Mouse (Mus musculus): ENCODE data around the gene Ccdc141. TPM values are rescaled to one million over a fixed set of nuclear protein-coding genes. Genes with fewer than 3 reads are reported as not detected.
A peak's percentile ranks its signal among the peaks of the same experiment; 100 is the strongest.

Ccdc141 gene
- total RNA-seq (2021), result 10 to 100 TPM; 18.4 to 23.0 TPM
- long read RNA-seq, full-length matches to known transcripts, result 6 of 12 reads
- long read RNA-seq, partial matches to known transcripts, result 3 of 12 reads
- long read RNA-seq, other reads (novel, unspliced or antisense), result 3 of 12 reads

GRCm38 (mm10) chr2:77170633-77171105, at the start of gene Ccdc141:
Gene Ccdc141 (minus strand): TSS chr2:77170636.
- DNase-seq (ENCODE audit: low spot score in 2 of 2), result no peak

- DNase-seq (ENCODE audit: low spot score in 2 of 2), result no peak
These were observed 42.4 kb upstream of the Ccdc141 start for GRCm38 (mm10) chr2:77212885-77213284.

GRCm38 (mm10) chr2:77206951-77207350, 36.5 kb upstream of the Ccdc141 start:
- no peak for DNase-seq (ENCODE audit: low spot score in 2 of 2)

- peak in 1 of 2 experiments; percentile 36 for DNase-seq (ENCODE audit: low spot score in 2 of 2)
These were observed 33.5 kb upstream of the Ccdc141 start for GRCm38 (mm10) chr2:77203916-77204315.

GRCm38 (mm10) chr2:77201900-77202299, 31.5 kb upstream of the Ccdc141 start:
- no peak for DNase-seq (ENCODE audit: low spot score in 2 of 2)

- DNase-seq (ENCODE audit: low spot score in 2 of 2), result no peak
These were observed 30.6 kb upstream of the Ccdc141 start for GRCm38 (mm10) chr2:77200958-77201614.

GRCm38 (mm10) chr2:77200379-77200778, 29.9 kb upstream of the Ccdc141 start:
- no peak for DNase-seq (ENCODE audit: low spot score in 2 of 2)

- DNase-seq (ENCODE audit: low spot score in 2 of 2), result no peak
These were observed 27.8 kb upstream of the Ccdc141 start for GRCm38 (mm10) chr2:77198246-77198645.

GRCm38 (mm10) chr2:77196819-77197218, 26.4 kb upstream of the Ccdc141 start:
- no peak for DNase-seq (ENCODE audit: low spot score in 2 of 2)

GRCm38 (mm10) chr2:77195056-77195455, 24.6 kb upstream of the Ccdc141 start:
- DNase-seq (ENCODE audit: low spot score in 2 of 2), result no peak

GRCm38 (mm10) chr2:77191811-77192210, 21.4 kb upstream of the Ccdc141 start:
- no peak for DNase-seq (ENCODE audit: low spot score in 2 of 2)

GRCm38 (mm10) chr2:77190891-77191290, 20.5 kb upstream of the Ccdc141 start:
- DNase-seq (ENCODE audit: low spot score in 2 of 2), result no peak

GRCm38 (mm10) chr2:77190301-77190700, 19.9 kb upstream of the Ccdc141 start:
- DNase-seq (ENCODE audit: low spot score in 2 of 2), result no peak

- DNase-seq (ENCODE audit: low spot score in 2 of 2), result no peak
These were observed 19.2 kb upstream of the Ccdc141 start for GRCm38 (mm10) chr2:77189671-77190070.

GRCm38 (mm10) chr2:77187501-77187900, 17.1 kb upstream of the Ccdc141 start:
- DNase-seq (ENCODE audit: low spot score in 2 of 2), result no peak

GRCm38 (mm10) chr2:77186912-77187311, 16.5 kb upstream of the Ccdc141 start:
- no peak for DNase-seq (ENCODE audit: low spot score in 2 of 2)

GRCm38 (mm10) chr2:77184049-77184571, 13.7 kb upstream of the Ccdc141 start:
- no peak for DNase-seq (ENCODE audit: low spot score in 2 of 2)

GRCm38 (mm10) chr2:77183646-77184045, 13.2 kb upstream of the Ccdc141 start:
- DNase-seq (ENCODE audit: low spot score in 2 of 2), result no peak

GRCm38 (mm10) chr2:77182996-77183380, 12.6 kb upstream of the Ccdc141 start:
- no peak for DNase-seq (ENCODE audit: low spot score in 2 of 2)

GRCm38 (mm10) chr2:77182271-77182995, 12.0 kb upstream of the Ccdc141 start:
- DNase-seq (ENCODE audit: low spot score in 2 of 2), result no peak

GRCm38 (mm10) chr2:77177472-77177871, 7.0 kb upstream of the Ccdc141 start:
- no peak for DNase-seq (ENCODE audit: low spot score in 2 of 2)

GRCm38 (mm10) chr2:77176413-77176812, 6.0 kb upstream of the Ccdc141 start:
- DNase-seq (ENCODE audit: low spot score in 2 of 2), result no peak

Data from layer of hippocampus, adult 18-20 months (tissue).